Mouse (Mus musculus): ENCODE results near the gene Parp1. TPM values are rescaled to one million over a fixed set of nuclear protein-coding genes. Genes with fewer than 3 reads are reported as not detected.
A peak's percentile ranks its signal among the peaks of the same experiment; 100 is the strongest.

The Parp1 gene
- polyA plus RNA-seq, 1 experiment from 2014 or later, result 192 TPM

DNA sequence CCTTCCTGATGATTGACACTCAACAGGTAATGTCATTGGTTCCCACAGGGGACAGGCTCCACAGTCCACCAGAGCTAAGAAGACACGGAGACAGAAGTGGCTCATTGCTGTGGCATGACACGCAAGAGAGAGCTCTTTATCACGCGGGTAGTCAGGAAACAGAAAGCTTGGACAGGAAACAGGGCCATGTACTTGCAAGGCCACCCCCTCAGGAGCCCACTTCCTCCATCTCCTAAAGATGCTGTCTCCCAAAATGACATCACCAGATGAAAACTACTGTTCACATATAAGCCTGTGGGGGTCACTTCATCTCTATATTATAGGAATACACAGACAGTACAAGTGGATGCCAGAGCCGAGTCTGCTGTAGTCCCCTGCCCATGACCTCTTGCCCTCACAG, 32.0 kb upstream of the Parp1 start:
- H3K27me3 ChIP-seq (ENCODE audit: control insufficient read depth, insufficient read depth, low read length), result no peaks in the 10 kb centered on the region
- H3K4me2 ChIP-seq (ENCODE audit: low read depth, severe bottlenecking), result no peak overlapping the region
- WGBS, result 76% methylated on average over 5 of the region's 5 CpGs
- ATAC-seq (ENCODE audit: insufficient number of reproducible peaks, low FRiP score, low TSS enrichment, low read depth) (no peak), DNase-seq (ENCODE audit: low spot score) (no peak)
- no peaks in the 10 kb centered on the region for H3K9me3 ChIP-seq (ENCODE audit: control insufficient read depth, low read length)
- H3K27ac ChIP-seq (replicated peaks; ENCODE audit: low read depth, low read length), result no peak overlapping the region
- H3K4me3 ChIP-seq (ENCODE audit: low read depth, low read length), result no peak overlapping the region
- no peak overlapping the region for H3K9ac ChIP-seq (ENCODE audit: low read length)
- H3K36me3 ChIP-seq (ENCODE audit: control insufficient read depth, insufficient read depth, low read length), result no peaks in the 10 kb centered on the region
- no peaks in the 10 kb centered on the region for H3K4me1 ChIP-seq (ENCODE audit: control insufficient read depth, insufficient read depth, low read length)

DNA sequence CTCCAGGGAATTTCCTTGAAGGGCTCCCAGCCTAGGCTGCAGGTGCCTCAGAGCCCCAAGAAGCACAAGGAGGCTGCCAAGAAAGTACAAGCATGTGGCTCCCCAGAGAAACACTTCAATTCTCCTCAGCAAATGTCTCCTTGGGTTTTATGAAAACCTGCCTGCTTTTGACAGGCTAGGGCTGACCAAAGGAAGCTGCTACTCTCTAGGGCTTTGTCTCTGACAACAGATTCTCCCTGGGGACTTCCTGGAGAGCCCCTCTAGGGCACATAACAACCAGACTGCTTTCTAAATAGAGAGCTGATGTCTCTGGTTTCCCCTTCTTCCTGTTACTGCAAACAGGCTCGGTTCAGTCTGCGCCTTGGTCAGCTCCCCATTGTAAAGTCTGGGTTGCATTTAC, 27.5 kb upstream of the Parp1 start:
- Histone ChIP-seq H3K9ac (ENCODE audit: low read length) (no peak overlapping the region), H3K36me3 (ENCODE audit: control insufficient read depth, insufficient read depth, low read length) (no peaks in the 10 kb centered on the region), H3K4me2 (ENCODE audit: low read depth, severe bottlenecking) (no peak overlapping the region), H3K27me3 (ENCODE audit: control insufficient read depth, insufficient read depth, low read length) (no peaks in the 10 kb centered on the region), H3K4me3 (ENCODE audit: low read depth, low read length) (no peak overlapping the region), H3K4me1 (ENCODE audit: control insufficient read depth, insufficient read depth, low read length) (no peaks in the 10 kb centered on the region), H3K9me3 (ENCODE audit: control insufficient read depth, low read length) (no peaks in the 10 kb centered on the region), H3K27ac (replicated peaks; ENCODE audit: low read depth, low read length) (no peak overlapping the region)
- no peak for DNase-seq (ENCODE audit: low spot score)
- 43% methylated on average over 2 of the region's 2 CpGs for WGBS
- ATAC-seq (ENCODE audit: insufficient number of reproducible peaks, low FRiP score, low TSS enrichment, low read depth), result no peak

DNA sequence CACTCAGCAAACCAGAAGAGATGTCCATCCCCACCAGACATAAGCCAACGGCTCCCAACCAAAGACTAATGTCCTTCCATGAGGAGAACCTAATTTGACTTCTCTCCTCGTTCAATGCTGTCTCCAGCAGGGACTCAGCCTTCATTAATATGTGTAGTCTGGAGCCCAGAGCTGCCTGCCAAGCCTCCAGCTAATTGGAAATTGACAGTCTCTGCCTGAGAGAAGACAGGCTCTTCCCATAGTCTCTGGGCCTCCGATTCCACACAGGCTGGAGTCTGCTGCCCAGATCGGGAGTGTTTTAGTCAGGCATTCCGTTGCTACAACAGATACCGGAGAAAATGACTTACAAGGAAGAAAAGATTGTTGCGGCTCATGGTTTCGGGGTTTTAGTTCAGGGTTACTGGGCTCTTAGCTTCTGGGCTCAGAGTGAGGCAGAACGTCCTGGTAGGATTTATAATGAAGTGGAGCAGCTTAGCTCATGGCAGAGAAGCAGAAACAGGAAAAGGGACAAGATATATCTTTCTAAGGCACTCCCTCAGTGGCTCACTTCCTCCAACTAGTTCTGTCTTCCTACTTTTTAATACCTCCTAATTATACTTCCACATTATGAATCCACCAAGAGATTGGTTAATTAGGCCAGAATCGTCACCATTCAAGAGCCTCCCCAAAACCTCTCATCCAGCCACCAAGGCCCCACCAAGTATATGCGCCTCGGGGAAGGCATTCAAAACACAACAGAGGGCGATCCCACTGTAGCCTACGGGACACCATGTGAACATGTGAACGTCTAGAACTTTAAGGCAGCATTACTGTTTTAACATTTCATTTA, 26.6 kb upstream of the Parp1 start:
- H3K4me2 ChIP-seq (ENCODE audit: low read depth, severe bottlenecking), result no peak overlapping the region
- H3K27me3 ChIP-seq (ENCODE audit: control insufficient read depth, insufficient read depth, low read length), result no peaks in the 10 kb centered on the region
- no peaks in the 10 kb centered on the region for H3K9me3 ChIP-seq (ENCODE audit: control insufficient read depth, low read length)
- H3K36me3 ChIP-seq (ENCODE audit: control insufficient read depth, insufficient read depth, low read length), result no peaks in the 10 kb centered on the region
- no peak overlapping the region for H3K4me3 ChIP-seq (ENCODE audit: low read depth, low read length)
- WGBS, result 71% methylated on average over 15 of the region's 15 CpGs
- H3K27ac ChIP-seq (replicated peaks; ENCODE audit: low read depth, low read length), result no peak overlapping the region
- DNase-seq (ENCODE audit: low spot score) (no peak), ATAC-seq (ENCODE audit: insufficient number of reproducible peaks, low FRiP score, low TSS enrichment, low read depth) (no peak)
- no peak overlapping the region for H3K9ac ChIP-seq (ENCODE audit: low read length)
- H3K4me1 ChIP-seq (ENCODE audit: control insufficient read depth, insufficient read depth, low read length), result no peaks in the 10 kb centered on the region

DNA sequence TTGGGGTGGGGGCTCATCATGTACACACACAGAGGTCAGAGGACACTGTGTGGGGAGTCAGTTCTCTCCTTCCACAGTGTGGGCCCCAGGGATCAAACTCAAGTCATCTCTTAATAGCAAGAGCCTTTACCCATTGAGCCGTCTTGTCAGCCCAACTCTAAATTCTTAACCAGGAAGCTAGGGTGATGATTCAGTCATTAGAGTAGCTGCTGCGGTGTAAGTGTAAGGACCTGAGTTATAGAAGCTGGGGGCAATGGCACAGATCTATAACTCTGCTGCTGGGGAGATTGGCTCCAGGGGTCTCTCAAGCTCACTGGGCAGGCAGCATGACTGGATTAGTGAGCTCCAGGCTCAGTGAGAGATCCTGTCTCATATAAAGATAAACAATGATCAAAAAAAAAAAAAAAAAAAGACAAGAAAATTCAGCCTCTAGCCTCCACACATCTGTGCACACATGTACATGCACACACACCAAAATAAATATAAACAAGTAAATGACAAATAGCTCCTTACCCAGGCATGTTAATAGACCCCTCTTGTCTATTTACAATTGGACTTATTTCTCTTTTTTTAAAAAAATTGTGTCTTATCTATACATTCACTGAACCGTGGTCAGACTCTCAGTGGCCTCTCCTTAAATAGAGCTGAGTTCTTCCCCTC, 25.9 kb upstream of the Parp1 start:
- no peak overlapping the region for H3K4me3 ChIP-seq (ENCODE audit: low read depth, low read length)
- no peak overlapping the region for H3K9ac ChIP-seq (ENCODE audit: low read length)
- no peak overlapping the region for H3K27ac ChIP-seq (replicated peaks; ENCODE audit: low read depth, low read length)
- no peaks in the 10 kb centered on the region for H3K9me3 ChIP-seq (ENCODE audit: control insufficient read depth, low read length)
- H3K4me2 ChIP-seq (ENCODE audit: low read depth, severe bottlenecking), result no peak overlapping the region
- H3K36me3 ChIP-seq (ENCODE audit: control insufficient read depth, insufficient read depth, low read length), result no peaks in the 10 kb centered on the region
- ATAC-seq (ENCODE audit: insufficient number of reproducible peaks, low FRiP score, low TSS enrichment, low read depth) (no peak), DNase-seq (ENCODE audit: low spot score) (no peak)
- H3K27me3 ChIP-seq (ENCODE audit: control insufficient read depth, insufficient read depth, low read length), result no peaks in the 10 kb centered on the region
- WGBS, result 84% methylated on average over 3 of the region's 3 CpGs
- H3K4me1 ChIP-seq (ENCODE audit: control insufficient read depth, insufficient read depth, low read length), result peaks cover 5% of the 10 kb centered on the region; the same call in 1 of the 2 replicates

DNA sequence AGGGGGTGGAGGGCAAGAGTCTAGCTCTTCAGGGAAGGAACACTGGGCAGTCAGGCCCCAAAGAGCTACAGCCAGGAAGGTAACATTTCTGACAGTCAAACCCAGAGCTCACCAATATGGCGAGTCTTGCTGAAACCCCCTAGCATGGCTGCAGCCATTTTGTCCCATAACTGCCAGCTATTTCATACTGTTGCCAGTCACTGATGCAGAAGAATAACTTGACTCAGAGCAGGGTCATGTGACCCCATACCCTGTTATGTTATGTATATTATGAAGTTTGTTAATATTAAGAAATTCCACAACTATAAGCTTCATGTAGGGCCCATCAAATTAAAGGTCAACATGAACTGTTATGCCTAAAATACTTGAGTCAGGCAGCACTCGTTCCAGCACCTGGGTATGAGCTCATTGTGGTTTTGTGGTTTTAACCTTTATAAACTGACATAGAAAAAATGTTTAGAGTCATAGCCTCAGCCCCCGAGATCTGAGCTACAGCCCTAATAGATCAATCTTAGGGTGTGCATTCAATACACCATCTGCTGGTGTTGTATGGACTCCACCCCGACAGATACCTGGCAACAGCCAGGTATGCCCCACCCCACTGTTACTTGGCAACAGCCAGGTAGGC, 22.7 kb upstream of the Parp1 start:
- 84% methylated on average over 4 of the region's 4 CpGs for WGBS
- DNase-seq (ENCODE audit: low spot score) (no peak), ATAC-seq (ENCODE audit: insufficient number of reproducible peaks, low FRiP score, low TSS enrichment, low read depth) (no peak)
- Histone ChIP-seq H3K9me3 (ENCODE audit: control insufficient read depth, low read length) (no peaks in the 10 kb centered on the region), H3K4me1 (ENCODE audit: control insufficient read depth, insufficient read depth, low read length) (peaks cover 16% of the 10 kb centered on the region), H3K27ac (replicated peaks; ENCODE audit: low read depth, low read length) (no peak overlapping the region), H3K4me3 (ENCODE audit: low read depth, low read length) (no peak overlapping the region), H3K27me3 (ENCODE audit: control insufficient read depth, insufficient read depth, low read length) (no peaks in the 10 kb centered on the region), H3K36me3 (ENCODE audit: control insufficient read depth, insufficient read depth, low read length) (no peaks in the 10 kb centered on the region), H3K4me2 (ENCODE audit: low read depth, severe bottlenecking) (no peak overlapping the region), H3K9ac (ENCODE audit: low read length) (no peak overlapping the region)

DNA sequence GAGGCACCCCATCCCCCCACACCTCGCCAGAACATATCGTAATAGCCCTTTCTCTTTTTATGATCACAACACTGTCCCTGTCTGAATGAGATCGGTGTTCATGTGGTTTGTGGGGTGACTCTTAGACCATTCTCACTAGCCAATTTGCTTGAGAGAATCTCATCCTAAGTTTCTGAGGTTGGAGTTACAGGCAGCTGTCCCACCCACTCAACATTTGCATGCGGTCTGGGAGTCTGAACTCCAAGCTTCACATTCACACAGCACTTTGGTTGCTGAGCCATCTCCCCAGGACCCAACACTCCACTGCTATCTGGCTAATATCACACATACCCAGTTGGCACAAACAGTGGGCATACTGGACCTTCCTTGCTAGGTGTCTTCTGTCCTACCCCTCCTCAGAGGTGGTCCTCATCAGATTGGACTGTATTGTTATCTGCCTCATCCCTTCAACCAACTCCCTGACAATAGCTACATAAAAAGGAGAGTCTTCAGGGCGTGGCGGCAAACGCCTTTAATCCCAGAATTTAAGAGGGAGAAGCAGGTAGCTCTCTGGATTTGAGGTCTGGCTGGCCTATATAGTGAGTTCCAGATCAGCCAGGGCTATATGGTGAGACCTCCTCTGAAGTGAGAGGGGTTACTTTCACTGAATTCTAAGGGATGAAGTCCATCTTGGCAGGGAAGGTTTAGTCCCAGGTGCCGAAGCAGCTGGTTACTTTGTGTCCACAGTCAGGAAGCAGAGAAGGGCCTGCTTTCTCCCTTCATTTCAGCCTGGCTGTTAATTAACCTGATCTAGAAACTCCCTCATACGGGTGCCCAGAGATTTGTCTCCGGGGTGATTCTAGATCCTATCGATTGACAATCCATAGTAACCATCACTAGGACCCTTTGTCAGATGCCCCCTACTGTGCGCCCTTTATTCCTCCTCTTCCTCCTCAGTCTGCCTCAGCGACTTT, 21.6 kb upstream of the Parp1 start:
- no peak overlapping the region for H3K4me3 ChIP-seq (ENCODE audit: low read depth, low read length)
- WGBS, result 42% methylated on average over 13 of the region's 13 CpGs
- no peaks in the 10 kb centered on the region for H3K9me3 ChIP-seq (ENCODE audit: control insufficient read depth, low read length)
- ATAC-seq (ENCODE audit: insufficient number of reproducible peaks, low FRiP score, low TSS enrichment, low read depth), result no peak
- DNase-seq (ENCODE audit: low spot score), result no peak
- H3K27me3 ChIP-seq (ENCODE audit: control insufficient read depth, insufficient read depth, low read length), result no peaks in the 10 kb centered on the region
- no peak overlapping the region for H3K27ac ChIP-seq (replicated peaks; ENCODE audit: low read depth, low read length)
- peak overlapping the region; percentile 40 for H3K4me2 ChIP-seq (ENCODE audit: low read depth, severe bottlenecking)
- H3K9ac ChIP-seq (ENCODE audit: low read length), result no peak overlapping the region
- H3K4me1 ChIP-seq (ENCODE audit: control insufficient read depth, insufficient read depth, low read length), result peaks cover 16% of the 10 kb centered on the region
- no peaks in the 10 kb centered on the region for H3K36me3 ChIP-seq (ENCODE audit: control insufficient read depth, insufficient read depth, low read length)

DNA sequence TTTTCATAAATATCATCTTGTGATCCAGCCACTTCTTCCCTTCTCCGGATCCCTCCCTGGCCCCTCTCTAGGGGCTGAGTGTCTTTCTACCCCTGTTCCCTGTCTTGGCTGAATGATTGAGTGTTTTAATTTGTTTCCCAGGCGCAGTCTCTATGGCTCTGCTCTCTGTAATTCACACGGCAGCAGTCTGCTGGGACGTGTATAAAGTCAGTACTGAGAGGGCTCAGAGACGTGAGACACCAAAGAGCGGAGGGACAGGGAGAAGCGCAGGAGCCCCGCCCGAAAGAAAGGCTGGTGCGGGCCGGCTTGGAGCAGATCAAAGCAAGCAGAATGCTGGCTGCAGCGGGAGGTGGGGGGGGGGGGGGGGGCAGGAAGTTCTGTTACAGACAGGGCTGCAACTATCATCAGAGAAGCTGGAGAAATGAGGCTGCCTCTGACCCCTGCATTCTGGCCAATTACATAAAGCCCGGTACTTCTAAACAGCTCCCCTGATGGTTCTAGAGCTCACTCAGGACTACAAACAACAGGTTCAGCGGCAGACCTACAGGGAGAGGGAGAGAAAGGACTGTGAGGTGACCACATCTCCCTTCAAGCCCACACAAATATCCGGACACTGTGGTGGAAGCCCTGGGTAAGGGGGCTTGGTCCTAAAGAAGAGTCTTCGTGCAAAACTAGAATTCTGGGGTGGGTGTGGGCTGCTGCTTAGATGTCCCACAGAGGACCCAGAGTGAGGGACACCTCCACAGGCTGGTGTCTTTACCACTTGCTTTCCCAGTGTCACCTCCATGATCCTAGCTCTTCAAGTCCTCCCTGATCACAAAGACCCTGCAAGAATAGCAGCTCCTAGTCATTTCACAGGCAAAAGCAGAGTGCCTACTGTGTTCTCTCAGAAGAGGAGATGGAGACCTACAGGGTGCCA, 20.7 kb upstream of the Parp1 start:
- peak overlapping the region; percentile 40 for H3K4me2 ChIP-seq (ENCODE audit: low read depth, severe bottlenecking)
- H3K4me1 ChIP-seq (ENCODE audit: control insufficient read depth, insufficient read depth, low read length), result peaks cover 16% of the 10 kb centered on the region
- H3K27ac ChIP-seq (replicated peaks; ENCODE audit: low read depth, low read length), result no peak overlapping the region
- no peak overlapping the region for H3K9ac ChIP-seq (ENCODE audit: low read length)
- ATAC-seq (ENCODE audit: insufficient number of reproducible peaks, low FRiP score, low TSS enrichment, low read depth) (peak; percentile 53; the same call in 1 of the 2 replicates), DNase-seq (ENCODE audit: low spot score) (peak; percentile 55)
- under 1% methylated on average over 15 of the region's 16 CpGs for WGBS
- H3K9me3 ChIP-seq (ENCODE audit: control insufficient read depth, low read length), result no peaks in the 10 kb centered on the region
- H3K36me3 ChIP-seq (ENCODE audit: control insufficient read depth, insufficient read depth, low read length), result no peaks in the 10 kb centered on the region
- H3K27me3 ChIP-seq (ENCODE audit: control insufficient read depth, insufficient read depth, low read length), result no peaks in the 10 kb centered on the region
- no peak overlapping the region for H3K4me3 ChIP-seq (ENCODE audit: low read depth, low read length)
